9 mouse cellular contexts compared by ENCODE assay signal in genomic region chr10:62192701-62193157, GRCm38 (mm10). TPM values are rescaled to one million over a fixed set of nuclear protein-coding genes. Genes with fewer than 3 reads are reported as not detected.
DNase-seq lines count a peak whose midpoint lies in the region; ATAC-seq and TF ChIP-seq lines count a peak whose summit lies in the region.
"Had no signal": no experiment of that assay in that cellular context is flagged by ENCODE, and none has a peak within 500 bp of the region (broad histone marks: within the 10 kb centered on the region; RNA-seq: fewer than 3 reads in every experiment).

No protein-coding gene starts in this region.

- no peak overlapping the region for H3K4me2 ChIP-seq in liver, postnatal 0 days (ENCODE audit: low read depth, low read length)
- no peak overlapping the region for H3K4me2 ChIP-seq in liver, embryonic 11.5 days
- H3K4me2 ChIP-seq in kidney, embryonic 16.5 days (replicated peaks; ENCODE audit: low read depth, low read length), result no peak overlapping the region

- TF ChIP-seq CTCF in liver, postnatal 0 days (IDR thresholded peaks at IDR 0.05; ENCODE audit: low read depth), result no peak

- peak; percentile 13; the same call in 1 of the 2 replicates for ATAC-seq in liver, postnatal 0 days
- no peak for ATAC-seq in liver, embryonic 11.5 days (replicated peaks; ENCODE audit: low FRiP score)
- ATAC-seq in kidney, embryonic 16.5 days (ENCODE audit: low FRiP score, low TSS enrichment), result peak; percentile 62
- peak; percentile 63 for ATAC-seq in megakaryocyte-erythroid progenitor cell, adult 5-6 weeks (replicated peaks; ENCODE audit: low FRiP score, low TSS enrichment, poor library complexity, severe bottlenecking)

- 57% methylated on average over 9 of the region's 9 CpGs for WGBS in liver, postnatal 0 days (ENCODE audit: insufficient replicate concordance)
- 72% methylated on average over 9 of the region's 9 CpGs for WGBS in liver, embryonic 11.5 days
- 42% methylated on average over 9 of the region's 9 CpGs for WGBS in kidney, embryonic 16.5 days

- DNase-seq in liver, postnatal 0 days, result no peak
- DNase-seq in liver, embryonic 11.5 days (ENCODE audit: low spot score), result no peak
- peak; percentile 88 to 95 for DNase-seq in adrenal gland, adult (ENCODE audit: inconsistent age in 2 of 2, low spot score in 1 of 2)
- DNase-seq in cerebellum, postnatal 10 days, result peak; percentile 80 to 84
- no peak for DNase-seq in T-cell, adult 2 months (ENCODE audit: low spot score)
- no peak for DNase-seq in B cell, adult 2 months

- H3K36me3 ChIP-seq in liver, postnatal 0 days (replicated peaks; ENCODE audit: insufficient read depth, low read length), result no peaks in the 10 kb centered on the region
- H3K36me3 ChIP-seq in liver, embryonic 11.5 days (ENCODE audit: control insufficient read depth, insufficient read depth, low read length), result no peaks in the 10 kb centered on the region
- no peaks in the 10 kb centered on the region for H3K36me3 ChIP-seq in kidney, embryonic 16.5 days (ENCODE audit: insufficient read depth, low read length)

- H3K27ac ChIP-seq in liver, postnatal 0 days (ENCODE audit: low read depth), result no peak overlapping the region
- no peak overlapping the region for H3K27ac ChIP-seq in liver, embryonic 11.5 days (ENCODE audit: low read depth, low read length)
- peak overlapping the region; percentile 84 for H3K27ac ChIP-seq in kidney, embryonic 16.5 days (ENCODE audit: low read length)

- peaks cover 4% of the 10 kb centered on the region for H3K4me1 ChIP-seq in liver, postnatal 0 days (ENCODE audit: insufficient read depth)
- peaks cover 4% of the 10 kb centered on the region for H3K4me1 ChIP-seq in liver, embryonic 11.5 days (replicated peaks; ENCODE audit: control insufficient read depth, insufficient read depth, low read length)
- peaks cover 18% of the 10 kb centered on the region for H3K4me1 ChIP-seq in kidney, embryonic 16.5 days (ENCODE audit: insufficient read depth, low read length)

- no peak for TF ChIP-seq EP300 in liver, postnatal 0 days (IDR thresholded peaks at IDR 0.05; ENCODE audit: low read depth)

- no peak overlapping the region for H3K4me3 ChIP-seq in liver, postnatal 0 days (ENCODE audit: low read depth, low read length)
- no peak overlapping the region for H3K4me3 ChIP-seq in liver, embryonic 11.5 days (ENCODE audit: low read depth, low read length)
- no peak overlapping the region for H3K4me3 ChIP-seq in kidney, embryonic 16.5 days (ENCODE audit: low read length)

- no peaks in the 10 kb centered on the region for H3K9me3 ChIP-seq in liver, postnatal 0 days (ENCODE audit: low read length)
- no peaks in the 10 kb centered on the region for H3K9me3 ChIP-seq in liver, embryonic 11.5 days (ENCODE audit: control insufficient read depth, low read length)
- H3K9me3 ChIP-seq in kidney, embryonic 16.5 days (ENCODE audit: low read length), result no peaks in the 10 kb centered on the region

- H3K27me3 ChIP-seq in liver, postnatal 0 days (ENCODE audit: insufficient read depth, low read length), result no peaks in the 10 kb centered on the region
- H3K27me3 ChIP-seq in liver, embryonic 11.5 days (replicated peaks; ENCODE audit: control insufficient read depth, insufficient read depth, low read length), result no peaks in the 10 kb centered on the region
- H3K27me3 ChIP-seq in kidney, embryonic 16.5 days (ENCODE audit: insufficient read depth, low read length), result no peaks in the 10 kb centered on the region

- no peak overlapping the region for H3K9ac ChIP-seq in liver, postnatal 0 days (replicated peaks)
- H3K9ac ChIP-seq in liver, embryonic 11.5 days (ENCODE audit: low read depth, low read length), result no peak overlapping the region
- H3K9ac ChIP-seq in kidney, embryonic 16.5 days (replicated peaks; ENCODE audit: low read length), result 0 out of 2 replicates have a peak overlapping the region, but pooled peaks have one; percentile 23

RNA-seq across cellular contexts. Expression of gene Tspan15, which starts 38.3 kb away (rescaled TPM):
- 11.5 and 13.0 TPM in 2 replicates for polyA plus RNA-seq in liver, postnatal 0 days (2015; fragmentation: Nextera tagmentation; extraction: Ambion mirVana)
- 13.8 and 14.1 TPM in 2 replicates for polyA plus RNA-seq in liver, embryonic 11.5 days (2014; fragmentation: Nextera tagmentation; extraction: Ambion mirVana)
- 69.5 and 78.7 TPM in 2 replicates for polyA plus RNA-seq in kidney, embryonic 16.5 days (2015; fragmentation: Nextera tagmentation; extraction: Ambion mirVana)
- total RNA-seq in megakaryocyte-erythroid progenitor cell, adult 5-6 weeks (2014; fragmentation: Nextera tagmentation), result 1.9 and 10.3 TPM in 2 replicates
- 1.5 and 1.7 TPM in 2 replicates for total RNA-seq in megakaryocyte-erythroid progenitor cell, adult 5-6 weeks (2017)

RNA-seq across cellular contexts. Expression of gene Fam241b, which starts 49.0 kb away (rescaled TPM):
- 0.64 and 0.69 TPM in 2 replicates for polyA plus RNA-seq in liver, postnatal 0 days (2015; fragmentation: Nextera tagmentation; extraction: Ambion mirVana)
- polyA plus RNA-seq in liver, embryonic 11.5 days (2014; fragmentation: Nextera tagmentation; extraction: Ambion mirVana), result 0.71 and 0.77 TPM in 2 replicates
- 13.9 and 16.7 TPM in 2 replicates for polyA plus RNA-seq in kidney, embryonic 16.5 days (2015; fragmentation: Nextera tagmentation; extraction: Ambion mirVana)
- 0.28 TPM in 1 of 2 replicates, not detected in the other for total RNA-seq in megakaryocyte-erythroid progenitor cell, adult 5-6 weeks (2014; fragmentation: Nextera tagmentation)
- total RNA-seq in megakaryocyte-erythroid progenitor cell, adult 5-6 weeks (2017), result 0.14 TPM in 1 of 2 replicates, not detected in the other

RNA-seq across cellular contexts. Expression of gene Tacr2, which starts 59.5 kb away (rescaled TPM):
- polyA plus RNA-seq in liver, postnatal 0 days (2015; fragmentation: Nextera tagmentation; extraction: Ambion mirVana), result not detected in 2 replicates
- polyA plus RNA-seq in liver, embryonic 11.5 days (2014; fragmentation: Nextera tagmentation; extraction: Ambion mirVana), result not detected in 2 replicates
- polyA plus RNA-seq in kidney, embryonic 16.5 days (2015; fragmentation: Nextera tagmentation; extraction: Ambion mirVana), result 0.15 and 0.22 TPM in 2 replicates
- not detected in 2 replicates for total RNA-seq in megakaryocyte-erythroid progenitor cell, adult 5-6 weeks (2014; fragmentation: Nextera tagmentation)
- total RNA-seq in megakaryocyte-erythroid progenitor cell, adult 5-6 weeks (2017), result not detected in 2 replicates
- polyA plus RNA-seq: limb, embryonic 14.5 days had no signal

RNA-seq across cellular contexts. Expression of gene Neurog3, which starts 59.8 kb away (rescaled TPM):
- not detected in 2 replicates for polyA plus RNA-seq in liver, postnatal 0 days (2015; fragmentation: Nextera tagmentation; extraction: Ambion mirVana)
- polyA plus RNA-seq in liver, embryonic 11.5 days (2014; fragmentation: Nextera tagmentation; extraction: Ambion mirVana), result not detected in 2 replicates
- not detected in 2 replicates for polyA plus RNA-seq in kidney, embryonic 16.5 days (2015; fragmentation: Nextera tagmentation; extraction: Ambion mirVana)
- not detected in 2 replicates for total RNA-seq in megakaryocyte-erythroid progenitor cell, adult 5-6 weeks (2014; fragmentation: Nextera tagmentation)
- not detected in 2 replicates for total RNA-seq in megakaryocyte-erythroid progenitor cell, adult 5-6 weeks (2017)
- polyA plus RNA-seq: limb, embryonic 14.5 days had no signal

Comparison
In these comparisons a context has a peak if more than half of its experiments do, and no peak if none do; other contexts are left out.
1. DNase-seq: peak in adrenal gland, adult (2 of 2) and cerebellum, postnatal 10 days (2 of 2); none in liver, postnatal 0 days (single experiment), liver, embryonic 11.5 days (single experiment), T-cell, adult 2 months (single experiment) and B cell, adult 2 months (0 of 2).